Mouse (Mus musculus) intestine, embryonic 16.5 days (tissue): ENCODE measurements around the gene Zfp213. TPM values are rescaled to one million over a fixed set of nuclear protein-coding genes. Genes with fewer than 3 reads are reported as not detected.
A peak's percentile ranks its signal among the peaks of the same experiment; 100 is the strongest.
"Not testable (repeated sequence)": the region's sequence is repeated elsewhere in the genome, so short reads cannot be mapped to it uniquely, and the experiment has no call there.

Experiments used
- ATAC-seq: fragments of 200-750 bp; cut with Nextera tagmentation; 2 replicates; pipeline ENCODE4 v1.8.0; 2017; ENCODE audit warnings: moderate TSS enrichment, moderate library complexity
- H3K27ac ChIP-seq: fragments of 300-500 bp; sonication (generic); 2 replicates; pipeline ENCODE4 v1.5.1; 2014; ENCODE audit warnings: mild to moderate bottlenecking, low read length
- H3K27me3 ChIP-seq: fragments of 300-500 bp; sonication (generic); replicated peaks from 2 replicates; pipeline ENCODE4 v1.6.1; 2014; ENCODE audit warnings: low read length, control low read depth, mixed read lengths; ENCODE audit not compliant: control insufficient read depth, insufficient read depth
- H3K36me3 ChIP-seq: fragments of 300-500 bp; sonication (generic); 2 replicates; pipeline ENCODE4 v1.6.1; 2014; ENCODE audit warnings: low read length, control low read depth; ENCODE audit not compliant: control insufficient read depth, insufficient read depth
- H3K4me1 ChIP-seq: fragments of 300-500 bp; sonication (generic); 2 replicates; pipeline ENCODE4 v1.6.1; 2014; ENCODE audit warnings: low read length, control low read depth, mixed read lengths; ENCODE audit not compliant: control insufficient read depth, insufficient read depth
- H3K4me2 ChIP-seq: fragments of 300-500 bp; sonication (generic); 2 replicates; pipeline ENCODE4 v1.6.1; 2014; ENCODE audit warnings: low read depth, low read length, control low read depth
- H3K4me3 ChIP-seq: fragments of 300-500 bp; sonication (generic); 2 replicates; pipeline ENCODE4 v1.5.1; 2014; ENCODE audit warnings: mild to moderate bottlenecking, low read length
- H3K9ac ChIP-seq: fragments of 300-500 bp; sonication (generic); 2 replicates; pipeline ENCODE4 v1.6.1; 2014; ENCODE audit warnings: low read depth, low read length
- H3K9me3 ChIP-seq: fragments of 300-500 bp; sonication (generic); 2 replicates; pipeline ENCODE4 v1.6.1; 2016; ENCODE audit warnings: low read length, control low read depth; ENCODE audit not compliant: control insufficient read depth
- WGBS: fragments of 180-500 bp; shearing (Covaris S2); extraction: QIAGEN DNeasy Blood & Tissue Kit; methylation state at CpG from one replicate; pipeline ENCODE4 v1.1.7; 2014; 5-methylcytosine and 5-hydroxymethylcytosine counted together
- polyA plus RNA-seq: library from polyadenylated mRNA; unstranded; fragments of >200 nt; fragmentation: Nextera tagmentation; extraction: Ambion mirVana; gene quantifications from 2 replicates; pipeline ENCODE4 v1.2.1, GENCODE M21; 2015

The Zfp213 gene
- polyA plus RNA-seq, 1 experiment from 2014 or later: 16.0 TPM

- not testable (repeated sequence) for H3K4me3 ChIP-seq
- ATAC-seq: peak; percentile 82
These were observed 30.2 kb downstream of the Zfp213 start for GRCm38 (mm10) chr17:23533591-23534490.

GRCm38 (mm10) chr17:23531408-23531807, 32.6 kb downstream of the Zfp213 start:
- 28% methylated on average over 1 of the region's 1 CpGs for WGBS
- H3K27ac ChIP-seq, H3K4me1 ChIP-seq, H3K9me3 ChIP-seq, H3K4me2 ChIP-seq, ATAC-seq, H3K36me3 ChIP-seq, H3K27me3 ChIP-seq, H3K4me3 ChIP-seq, H3K9ac ChIP-seq: not testable (repeated sequence)

More at GRCm38 (mm10) chr17:23533591-23534490, 30.2 kb downstream of the Zfp213 start:
- H3K4me2 ChIP-seq, H3K36me3 ChIP-seq, H3K27me3 ChIP-seq, H3K4me1 ChIP-seq, H3K9me3 ChIP-seq, H3K9ac ChIP-seq, H3K27ac ChIP-seq: not testable (repeated sequence)
- 11% methylated on average over 9 of the region's 23 CpGs for WGBS

- H3K4me2 ChIP-seq, H3K9me3 ChIP-seq, H3K27me3 ChIP-seq, H3K27ac ChIP-seq, H3K4me3 ChIP-seq, ATAC-seq, H3K9ac ChIP-seq, H3K4me1 ChIP-seq, H3K36me3 ChIP-seq: not testable (repeated sequence)
- WGBS: 61% methylated on average over 30 of the region's 30 CpGs
These were observed 40.9 kb downstream of the Zfp213 start for GRCm38 (mm10) chr17:23522941-23523732.

- Histone ChIP-seq H3K4me2 (no peak overlapping the region), H3K9me3 (no peaks in the 10 kb centered on the region), H3K4me1 (no peaks in the 10 kb centered on the region), H3K4me3 (no peak overlapping the region), H3K27me3 (no peaks in the 10 kb centered on the region), H3K36me3 (no peaks in the 10 kb centered on the region), H3K9ac (no peak overlapping the region), H3K27ac (no peak overlapping the region)
- 69% methylated on average over 2 of the region's 2 CpGs for WGBS
- no peak for ATAC-seq
These were observed 45.2 kb downstream of the Zfp213 start for GRCm38 (mm10) chr17:23518701-23519423.

Other genes with a start within 250 kb of the Zfp213 start
- not detected in 2 replicates for gene Vmn2r115, start 220.5 kb downstream of the Zfp213 start, polyA plus RNA-seq
- not detected in 2 replicates for gene Vmn2r116, start 179.6 kb downstream of the Zfp213 start, polyA plus RNA-seq
- gene Vmn2r117, start 84.5 kb downstream of the Zfp213 start, polyA plus RNA-seq: not detected in 2 replicates
- gene Zfp13, start 35.2 kb upstream of the Zfp213 start, polyA plus RNA-seq: 8.6 and 8.8 TPM in 2 replicates
- gene Zscan10, start 36.6 kb upstream of the Zfp213 start, polyA plus RNA-seq: 0.09 TPM in 1 of 2 replicates, not detected in the other
- 0.64 and 0.70 TPM in 2 replicates for gene Mmp25, start 81.0 kb upstream of the Zfp213 start, polyA plus RNA-seq
- gene Bicdl2, start 96.3 kb upstream of the Zfp213 start, polyA plus RNA-seq: 5.8 and 6.5 TPM in 2 replicates
- gene Hcfc1r1, start 109.4 kb upstream of the Zfp213 start, polyA plus RNA-seq: 81.0 and 87.3 TPM in 2 replicates
- gene Thoc6, start 109.6 kb upstream of the Zfp213 start, polyA plus RNA-seq: 42.4 and 46.1 TPM in 2 replicates
- 19.3 and 22.8 TPM in 2 replicates for gene Tnfrsf12a, start 113.2 kb upstream of the Zfp213 start, polyA plus RNA-seq
- 18.9 and 23.3 TPM in 2 replicates for gene Cldn6, start 115.0 kb upstream of the Zfp213 start, polyA plus RNA-seq
- gene Cldn9, start 119.8 kb upstream of the Zfp213 start, polyA plus RNA-seq: 1.8 and 1.9 TPM in 2 replicates
- gene 1520401A03Rik, start 158.5 kb upstream of the Zfp213 start, polyA plus RNA-seq: not detected in 2 replicates
- 36.9 and 44.6 TPM in 2 replicates for gene Pkmyt1, start 162.1 kb upstream of the Zfp213 start, polyA plus RNA-seq
- 23.5 and 25.3 TPM in 2 replicates for gene Paqr4, start 176.6 kb upstream of the Zfp213 start, polyA plus RNA-seq
- 0.44 and 0.51 TPM in 2 replicates for gene Kremen2, start 181.6 kb upstream of the Zfp213 start, polyA plus RNA-seq
- 44.5 and 44.9 TPM in 2 replicates for gene Flywch1, start 207.4 kb upstream of the Zfp213 start, polyA plus RNA-seq
- 9.8 and 14.9 TPM in 2 replicates for gene Flywch2, start 221.8 kb upstream of the Zfp213 start, polyA plus RNA-seq
- gene Srrm2, start 226.3 kb upstream of the Zfp213 start, polyA plus RNA-seq: 319 and 373 TPM in 2 replicates